18 mouse cellular contexts compared by ENCODE assay signal in the genomic region with DNA sequence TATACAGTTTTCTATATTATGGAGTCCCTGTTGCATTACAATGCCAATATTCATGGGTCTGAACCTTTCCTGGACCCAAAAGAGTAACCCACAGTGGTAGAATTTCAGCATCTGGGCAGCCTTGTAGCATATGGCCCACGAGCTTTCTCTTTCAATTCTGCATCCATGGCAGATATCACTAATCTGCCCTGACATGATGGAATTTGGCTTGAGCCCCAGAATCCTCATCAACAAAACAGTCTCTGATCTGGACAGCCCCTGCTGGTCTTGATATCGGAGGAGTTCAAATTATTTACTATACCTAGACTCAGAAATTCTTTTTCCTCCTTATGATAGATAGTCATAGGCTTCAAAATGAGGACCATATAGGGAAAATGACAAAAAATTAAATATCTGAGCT.
"Had no signal": no experiment of that assay in that cellular context is flagged by ENCODE, and none has a peak within 500 bp of the region (broad histone marks: within the 10 kb centered on the region; RNA-seq: fewer than 3 reads in every experiment).

No protein-coding gene starts in this region.

- H3K36me3 ChIP-seq: lung, embryonic 15.5 days; midbrain, embryonic 13.5 days; neural tube, embryonic 12.5 days; stomach, embryonic 15.5 days had no signal

- H3K4me2 ChIP-seq: lung, embryonic 15.5 days; midbrain, embryonic 11.5 days; midbrain, embryonic 13.5 days; neural tube, embryonic 12.5 days; stomach, embryonic 15.5 days had no signal

- H3K27me3 ChIP-seq: lung, embryonic 15.5 days; megakaryocyte, embryonic 14.5 days; midbrain, embryonic 13.5 days; neural tube, embryonic 12.5 days; stomach, embryonic 15.5 days had no signal

- ATAC-seq: liver, postnatal 0 days; lung, postnatal 0 days; midbrain, embryonic 13.5 days; midbrain, embryonic 16.5 days had no signal

- H3K4me1 ChIP-seq: lung, embryonic 15.5 days; megakaryocyte, embryonic 14.5 days; midbrain, embryonic 13.5 days; neural tube, embryonic 12.5 days; stomach, embryonic 15.5 days had no signal

- H3K9ac ChIP-seq: liver, postnatal 0 days; lung, embryonic 15.5 days; midbrain, embryonic 13.5 days; neural tube, embryonic 12.5 days; stomach, embryonic 15.5 days had no signal

- DNase-seq: liver, postnatal 0 days; lung, adult 2 months; lung, postnatal 14 days; lung, postnatal 36 days; right cerebral cortex, postnatal 14 days; thymus, adult 2 months; thymus, postnatal 25 days; thymus, postnatal 4 days had no signal

- H3K9me3 ChIP-seq: lung, embryonic 15.5 days; midbrain, embryonic 13.5 days; neural tube, embryonic 12.5 days; stomach, embryonic 15.5 days had no signal

- H3K27ac ChIP-seq: lung, embryonic 15.5 days; macrophage; midbrain, embryonic 13.5 days; neural tube, embryonic 12.5 days; stomach, embryonic 15.5 days; stomach, postnatal 0 days had no signal

- H3K4me3 ChIP-seq: lung, embryonic 15.5 days; megakaryocyte, embryonic 14.5 days; midbrain, embryonic 13.5 days; neural tube, embryonic 12.5 days; stomach, embryonic 15.5 days had no signal
